Mouse (Mus musculus): Measurements from ENCODE around the gene Rnh1.

Rnh1 gene

DNA sequence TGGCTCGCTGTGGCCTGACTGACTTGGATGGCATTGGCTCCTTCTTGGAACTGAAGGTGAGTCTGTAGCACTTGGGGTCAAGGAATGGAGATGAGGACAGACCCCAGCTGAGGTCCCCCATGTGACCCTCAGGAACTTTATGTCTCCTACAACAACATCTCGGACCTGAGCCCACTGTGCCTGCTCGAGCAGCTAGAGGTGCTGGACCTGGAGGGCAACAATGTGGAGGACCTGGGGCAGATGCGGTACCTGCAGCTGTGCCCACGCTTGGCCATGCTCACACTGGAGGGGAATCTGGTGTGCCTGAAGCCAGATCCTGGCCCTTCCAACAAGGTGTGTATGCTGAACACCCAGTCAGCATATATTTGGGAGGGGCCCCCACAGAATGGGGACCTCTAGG, 32.8 kb upstream of the Rnh1 start:
- no peak for DNase-seq (ENCODE audit: low spot score in 2 of 2)

DNA sequence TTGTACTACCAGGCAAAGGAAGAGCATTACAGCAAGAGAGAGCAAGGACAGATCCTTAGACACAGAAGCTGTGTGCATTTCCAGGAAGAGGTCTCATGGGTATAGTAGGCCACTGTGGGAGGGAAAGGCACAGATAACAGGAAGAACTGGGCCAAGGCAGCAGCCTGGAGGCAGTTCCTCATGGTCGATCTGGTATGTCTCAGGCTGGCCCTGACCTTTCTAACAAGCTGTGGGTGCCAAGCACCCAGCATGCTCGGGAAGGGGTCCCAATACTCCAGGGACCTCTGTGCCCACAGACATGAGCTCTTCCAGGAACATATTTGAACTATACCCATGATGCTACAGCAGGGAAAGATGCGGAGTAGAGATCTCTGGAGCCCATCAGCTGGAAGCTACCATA, 31.9 kb upstream of the Rnh1 start:
- no peak for DNase-seq (ENCODE audit: low spot score in 2 of 2)

DNA sequence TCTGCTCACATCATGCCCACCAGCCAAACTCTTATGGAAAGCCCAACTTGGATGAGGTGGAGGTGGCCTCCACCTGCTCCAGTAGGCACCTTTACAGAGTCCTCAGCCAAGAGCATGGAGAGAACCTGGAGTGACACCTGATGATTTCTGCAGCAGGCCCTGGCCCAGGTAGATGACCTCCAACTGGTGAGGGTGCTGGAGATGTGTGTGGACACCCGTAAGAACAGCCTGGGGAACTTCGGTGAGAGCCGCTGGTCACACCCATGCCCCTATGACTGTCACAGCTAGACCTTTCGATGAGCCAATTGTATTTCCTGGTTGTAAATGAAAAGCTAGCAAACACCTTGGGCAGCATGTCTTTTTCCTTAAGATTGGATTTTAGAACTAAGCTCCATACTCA, 25.5 kb upstream of the Rnh1 start:
- DNase-seq (ENCODE audit: low spot score in 2 of 2), result no peak

DNA sequence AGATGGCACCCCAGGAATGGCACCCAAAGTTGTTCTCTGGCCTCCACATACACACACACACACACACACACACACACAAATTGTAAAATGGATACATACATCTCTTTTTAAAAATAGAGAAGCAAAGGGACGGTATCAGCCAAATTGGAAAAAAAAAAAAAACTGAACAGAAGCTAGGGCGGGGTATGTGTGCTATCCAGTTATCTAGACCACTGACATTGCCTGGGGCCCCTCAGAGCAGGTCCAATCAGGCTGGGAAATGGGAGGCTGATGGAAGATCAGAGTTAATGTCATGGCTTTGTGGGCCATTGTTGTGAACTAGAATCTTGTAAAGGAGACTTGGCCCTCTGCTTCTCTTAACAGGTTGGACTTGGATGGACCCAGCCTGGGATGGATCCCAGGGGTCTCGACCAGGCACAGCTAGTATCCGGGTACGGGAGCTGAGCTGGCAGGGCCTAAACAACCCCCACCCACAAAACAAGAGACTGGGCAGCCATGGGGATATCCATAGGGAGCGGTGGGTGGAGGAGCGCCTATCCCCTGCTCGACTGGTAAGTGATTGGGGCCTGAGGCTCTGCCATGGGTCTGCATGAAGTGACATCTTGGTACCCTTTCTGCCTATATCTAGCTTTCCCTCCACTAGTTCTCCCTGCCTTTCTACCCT, 24.1 kb upstream of the Rnh1 start:
- no peak for DNase-seq (ENCODE audit: low spot score in 2 of 2)

DNA sequence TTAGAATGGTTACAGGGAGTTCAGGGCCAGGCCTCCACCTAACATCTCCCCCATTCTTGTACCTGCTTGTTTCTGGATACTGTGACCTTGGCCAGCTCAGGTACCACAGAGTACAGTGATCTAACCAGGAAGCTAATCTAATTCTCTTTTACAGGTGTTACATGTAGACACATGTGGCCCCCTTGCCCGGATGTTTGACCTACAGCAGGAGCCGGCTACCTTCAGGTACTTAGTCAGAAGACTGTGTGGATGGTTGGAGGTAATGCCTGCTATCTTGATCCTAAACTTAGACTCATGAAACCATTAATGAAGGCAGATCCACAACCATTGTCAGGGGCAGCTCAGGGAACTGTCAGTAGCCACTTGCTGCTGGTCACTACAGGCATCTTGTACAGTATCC, 23.1 kb upstream of the Rnh1 start:
- no peak for DNase-seq (ENCODE audit: low spot score in 2 of 2)

DNA sequence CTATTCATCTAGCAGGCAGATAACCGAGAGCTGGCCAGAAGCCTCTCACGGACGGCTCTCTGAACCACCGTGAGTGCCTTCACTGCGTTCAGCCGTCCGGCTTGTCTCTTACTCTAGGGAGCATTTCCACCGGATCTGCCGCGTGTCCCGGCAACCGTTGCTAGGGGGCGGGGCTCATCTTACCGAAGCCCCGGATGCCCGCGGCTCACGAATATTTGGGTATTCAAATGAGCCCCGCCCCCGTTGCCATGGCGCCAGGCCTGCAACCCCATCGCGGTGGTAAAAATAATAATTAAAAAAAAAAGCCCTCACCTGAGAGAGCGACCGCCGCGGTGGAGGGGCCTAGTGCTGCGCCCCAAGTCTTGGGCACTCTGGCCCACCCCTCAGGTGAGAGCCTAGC, 22.2 kb upstream of the Rnh1 start:
- peak; percentile 95 to 99 for DNase-seq (ENCODE audit: low spot score in 2 of 2)

DNA sequence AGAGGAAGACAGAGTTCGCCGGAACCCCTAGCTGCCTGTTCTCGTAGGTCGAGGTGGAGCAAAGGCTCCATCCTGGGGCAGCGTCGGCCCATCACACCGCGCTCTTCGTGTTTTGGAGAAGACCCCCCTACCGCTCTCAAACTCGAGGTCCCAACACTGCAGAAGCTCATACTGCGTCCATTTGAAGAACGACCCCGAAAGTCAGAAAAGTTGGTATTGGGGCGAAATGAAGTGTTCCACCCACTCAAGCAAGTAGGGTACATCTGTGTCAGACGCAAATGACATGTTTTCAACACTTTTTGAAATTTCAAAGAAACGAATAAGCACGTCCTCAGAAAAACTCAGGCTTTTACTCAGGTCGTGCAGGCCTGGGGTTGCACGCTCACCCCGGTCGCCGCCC, 21.8 kb upstream of the Rnh1 start:
- DNase-seq (ENCODE audit: low spot score in 2 of 2), result no peak

DNA sequence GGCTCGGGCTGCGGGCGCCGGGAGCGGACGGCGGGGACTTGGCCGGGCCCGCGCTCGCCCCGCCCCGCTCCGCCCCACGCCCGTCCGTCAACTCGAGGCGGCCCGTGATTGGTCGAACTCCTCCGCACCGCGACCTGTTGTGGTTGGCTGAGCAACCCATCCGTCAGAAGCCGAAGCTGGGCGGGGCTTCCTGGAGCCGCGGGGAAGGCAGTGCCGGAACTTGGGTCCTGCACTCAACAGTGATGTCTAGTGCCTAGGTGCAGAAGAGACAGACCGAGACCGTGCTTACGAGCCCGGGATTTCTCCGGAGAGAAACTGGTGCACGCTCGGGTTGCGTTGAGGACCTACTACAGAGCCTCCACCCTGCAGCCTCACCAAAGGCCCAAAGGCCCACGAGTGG, 21.3 kb upstream of the Rnh1 start, which contains the start of the genes Hras and Lrrc56:
Hras (minus strand) TSS at position 58 of the 400 bp plus-strand sequence.
Lrrc56 (plus strand) TSS at position 210 of the 400 bp plus-strand sequence.
- peak; percentile 98 to 99 for DNase-seq (ENCODE audit: low spot score in 2 of 2)

DNA sequence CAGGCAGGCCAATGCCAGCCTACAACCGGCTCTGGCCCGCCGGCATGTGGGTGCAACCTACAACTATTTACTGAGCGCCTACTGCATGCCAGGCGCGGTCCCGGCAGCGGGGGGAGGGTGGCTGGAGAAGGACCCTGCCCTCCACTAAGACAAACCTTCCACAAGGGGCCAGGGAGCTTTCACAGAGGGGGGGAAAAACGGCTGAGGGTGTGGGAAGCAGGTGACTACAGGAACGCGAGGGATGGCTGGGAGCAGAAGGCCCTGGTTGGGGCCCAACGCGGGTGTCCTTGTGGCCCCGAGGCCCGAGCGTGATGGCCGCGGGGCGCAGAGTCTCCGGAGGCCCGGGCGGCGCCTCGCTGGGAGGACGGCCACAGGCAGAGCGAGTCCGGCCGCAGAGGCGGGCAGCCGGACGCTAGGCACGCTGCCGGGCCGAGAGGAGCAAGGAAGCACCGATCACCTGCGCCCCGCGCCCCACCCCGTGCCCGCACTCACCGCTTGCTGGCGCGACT, 20.7 kb upstream of the Rnh1 start:
- peak in 1 of 2 experiments; percentile 62 for DNase-seq (ENCODE audit: low spot score in 2 of 2)

DNA sequence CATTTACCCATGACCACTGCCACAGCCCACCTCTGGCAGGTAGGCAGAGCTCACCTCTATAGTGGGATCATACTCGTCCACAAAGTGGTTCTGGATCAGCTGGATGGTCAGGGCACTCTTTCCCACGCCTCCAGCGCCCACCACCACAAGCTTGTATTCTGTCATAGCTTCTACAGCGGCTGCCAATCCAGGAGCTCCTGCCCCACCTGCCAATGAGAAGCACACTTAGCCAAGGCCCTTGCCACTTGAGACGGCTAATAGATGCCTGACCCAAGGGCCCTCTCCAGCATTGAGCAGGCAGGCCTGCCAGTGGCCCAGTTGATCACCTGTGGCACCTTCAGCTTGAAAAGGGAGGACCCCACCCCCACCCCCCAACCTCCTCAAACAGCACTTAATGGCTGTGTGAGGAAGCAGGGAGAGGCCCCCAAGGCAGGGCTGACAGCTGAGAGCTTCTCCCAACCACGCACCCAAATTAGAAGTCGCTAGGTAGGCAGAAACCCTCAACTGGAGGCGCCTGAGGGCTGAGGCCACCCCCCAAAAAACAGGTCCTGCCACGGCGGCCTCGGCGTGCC, 20.2 kb upstream of the Rnh1 start:
- peak in 1 of 2 experiments; percentile 36 for DNase-seq (ENCODE audit: low spot score in 2 of 2)

DNA sequence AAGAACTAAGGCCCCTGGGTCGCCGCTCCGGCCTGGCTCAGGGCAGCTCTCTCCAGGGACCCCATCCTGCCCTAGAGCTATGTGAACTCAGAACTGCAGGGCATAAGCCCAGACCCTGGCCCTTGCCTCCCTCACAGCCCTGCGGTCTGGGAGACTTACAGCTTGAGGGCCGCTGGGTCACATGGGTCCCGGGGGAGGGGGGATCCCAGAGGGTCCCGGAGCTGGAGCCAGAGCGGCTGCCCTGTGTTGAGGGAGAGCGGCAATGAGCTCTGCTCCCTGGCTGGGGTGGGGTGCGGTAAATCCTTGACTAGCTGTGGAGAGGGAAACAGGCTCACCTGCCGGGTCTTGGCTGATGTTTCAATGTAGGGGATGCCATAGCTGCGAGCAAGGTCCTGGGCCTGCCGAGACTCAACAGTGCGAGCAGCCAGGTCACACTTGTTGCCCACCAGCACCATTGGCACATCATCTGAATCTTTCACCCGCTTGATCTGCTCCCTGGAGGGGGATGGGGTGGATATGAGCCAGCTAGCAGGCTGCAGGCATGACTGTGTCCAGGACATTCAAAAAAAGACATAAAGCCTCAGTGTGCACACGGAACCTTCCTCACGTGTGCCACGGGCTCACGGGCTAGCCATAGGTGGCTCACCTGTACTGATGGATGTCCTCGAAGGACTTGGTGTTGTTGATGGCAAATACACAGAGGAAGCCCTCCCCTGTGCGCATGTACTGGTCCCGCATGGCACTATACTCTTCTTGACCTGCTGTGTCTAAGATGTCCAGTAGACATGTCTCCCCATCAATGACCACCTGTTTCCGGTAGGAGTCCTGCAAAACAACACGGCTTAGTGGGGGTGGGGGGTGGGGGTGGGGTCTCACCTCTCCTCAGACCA, 19.4 kb upstream of the Rnh1 start:
- peak in 1 of 2 experiments; percentile 32 for DNase-seq (ENCODE audit: low spot score in 2 of 2)

DNA sequence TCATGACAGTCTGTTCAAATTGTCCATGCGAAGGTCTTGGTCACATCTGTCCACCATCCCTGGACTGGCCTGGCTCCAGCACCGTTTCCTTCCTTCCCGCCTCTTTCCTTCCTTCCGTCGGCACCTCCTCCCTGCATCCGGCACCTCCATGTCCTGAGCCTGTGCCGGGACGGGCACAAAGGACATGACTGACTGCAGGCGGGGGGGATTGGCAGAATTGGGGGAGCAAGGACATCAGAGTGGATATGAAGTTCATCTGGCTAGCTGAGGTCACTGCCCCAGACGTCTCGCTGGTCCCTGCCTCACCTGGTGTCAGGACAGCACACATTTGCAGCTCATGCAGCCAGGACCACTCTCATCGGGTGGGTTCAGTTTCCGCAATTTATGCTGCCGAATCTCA, 18.4 kb upstream of the Rnh1 start:
- peak in 1 of 2 experiments; percentile 20 for DNase-seq (ENCODE audit: low spot score in 2 of 2)

DNA sequence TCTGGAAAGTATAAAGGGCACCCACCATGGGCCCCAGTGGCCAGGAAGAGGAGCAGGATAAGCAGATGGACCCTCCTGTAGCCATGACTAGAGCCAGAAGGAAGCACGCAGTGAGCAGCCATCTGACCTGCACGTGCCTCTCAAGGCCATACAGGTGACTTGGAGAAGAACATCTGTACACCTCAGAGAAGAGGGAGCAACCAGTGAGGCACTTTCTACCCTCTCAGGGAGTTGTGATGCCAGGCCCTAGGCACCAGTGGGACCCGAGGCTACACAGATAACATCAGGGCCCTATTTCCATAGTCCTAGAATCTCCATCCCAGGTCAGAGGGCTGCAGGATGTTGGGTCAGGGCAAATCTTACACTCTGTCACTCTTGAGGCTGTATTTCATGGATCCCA, 17.6 kb upstream of the Rnh1 start:
- no peak for DNase-seq (ENCODE audit: low spot score in 2 of 2)

DNA sequence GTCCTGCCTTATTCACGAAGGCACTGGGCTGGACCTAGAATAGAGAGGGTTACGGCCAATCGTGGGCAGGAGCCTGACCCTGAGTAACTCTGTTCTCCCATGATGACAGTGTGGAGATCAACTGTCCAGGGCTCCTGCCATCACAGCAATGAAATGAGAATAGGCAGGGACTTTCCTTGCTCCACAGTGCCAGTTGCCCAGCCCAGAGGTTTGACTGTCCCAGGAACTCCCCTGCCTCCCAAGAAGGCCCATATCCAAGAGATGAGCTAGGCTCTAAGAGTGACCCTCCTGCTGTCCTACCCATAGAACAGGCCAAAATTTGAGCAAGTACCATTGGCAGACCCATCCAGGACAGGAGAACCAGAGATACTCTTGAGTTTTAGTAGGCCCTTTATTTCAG, 16.1 kb upstream of the Rnh1 start:
- DNase-seq (ENCODE audit: low spot score in 2 of 2), result no peak

DNA sequence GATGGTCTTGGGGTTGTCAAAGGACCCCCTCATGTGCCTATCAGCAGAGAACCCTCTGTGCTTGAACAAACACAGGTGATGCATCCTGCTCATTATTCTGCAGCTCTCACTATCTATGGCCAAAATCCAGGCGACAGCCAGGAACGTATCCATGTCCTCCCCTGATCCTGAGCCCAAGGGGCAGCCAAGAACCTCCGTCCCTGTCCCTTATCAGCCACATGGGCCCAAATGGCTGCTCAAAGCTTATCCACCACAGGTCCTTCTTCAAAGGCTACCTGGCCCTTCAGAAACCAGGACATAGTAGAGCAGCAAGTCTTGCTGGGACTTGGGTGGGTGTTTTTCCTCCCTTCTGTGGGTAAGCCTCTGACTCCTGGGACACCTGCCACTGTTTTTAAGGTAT, 15.5 kb upstream of the Rnh1 start:
- DNase-seq (ENCODE audit: low spot score in 2 of 2), result no peak

DNA sequence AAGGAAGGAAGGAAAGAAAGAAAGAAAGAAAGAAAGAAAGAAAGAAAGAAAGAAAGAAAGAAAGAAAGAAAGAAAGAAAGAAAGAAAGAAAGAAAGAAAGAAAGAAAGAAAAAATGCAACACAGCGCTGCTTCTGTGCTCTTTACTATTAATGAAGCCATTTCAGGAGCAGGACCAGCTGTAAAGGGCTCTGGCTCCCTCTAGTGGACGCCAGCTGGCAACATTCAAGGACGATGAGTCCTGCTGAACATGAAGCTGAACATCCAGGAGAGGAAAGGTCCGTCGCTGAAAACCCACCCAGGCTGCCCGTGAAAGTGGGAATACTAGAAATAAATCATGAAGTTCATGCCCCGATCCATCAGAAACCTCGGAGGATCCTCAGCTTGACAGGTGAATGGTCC, 3.5 kb upstream of the Rnh1 start:
- DNase-seq (ENCODE audit: low spot score in 2 of 2), result peak; percentile 79 to 92

DNA sequence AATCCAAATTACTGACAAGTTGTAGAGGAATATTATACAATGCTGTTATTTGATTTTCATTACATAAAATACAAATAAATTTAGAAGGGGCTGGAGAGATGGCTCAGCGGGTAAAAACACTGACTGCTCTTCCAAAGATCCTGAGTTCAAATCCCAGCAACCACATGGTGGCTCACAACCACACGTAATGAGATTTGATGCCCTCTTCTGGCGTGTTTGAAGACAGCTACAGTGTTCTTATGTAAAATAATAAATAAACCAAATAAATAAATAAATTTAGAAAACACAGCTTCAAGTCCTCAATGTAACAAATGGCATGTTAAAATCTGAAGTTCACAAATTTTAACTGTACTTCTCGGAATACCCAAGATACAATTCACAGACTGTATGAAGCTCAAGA, 2.4 kb upstream of the Rnh1 start:
- DNase-seq (ENCODE audit: low spot score in 2 of 2), result no peak

DNA sequence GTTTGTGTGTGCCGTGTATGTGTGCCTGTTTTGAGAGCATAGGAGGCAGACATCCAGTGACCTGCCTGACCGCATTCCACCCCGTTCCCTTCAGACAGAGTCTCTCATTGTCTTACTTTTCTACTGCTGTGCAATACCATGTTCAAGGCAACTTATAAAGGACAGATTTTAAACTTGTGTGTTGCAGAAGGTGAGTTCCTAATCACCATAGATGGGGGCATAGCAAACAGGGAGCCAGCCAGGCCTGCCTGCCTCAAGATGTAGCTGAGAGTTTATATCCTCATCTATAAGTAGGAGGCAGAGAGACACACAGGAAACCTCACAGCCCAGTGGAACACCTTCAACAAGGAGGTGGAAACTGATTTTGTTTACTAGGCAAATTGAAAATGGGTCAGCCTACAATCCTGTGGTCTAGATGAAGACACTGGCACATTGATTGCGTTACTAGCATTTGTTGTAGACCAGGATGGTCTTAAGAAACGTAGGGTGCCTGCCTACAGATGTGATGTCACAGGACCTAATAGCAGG, 730 bp upstream of the Rnh1 start:
- DNase-seq (ENCODE audit: low spot score in 2 of 2), result no peak

DNA sequence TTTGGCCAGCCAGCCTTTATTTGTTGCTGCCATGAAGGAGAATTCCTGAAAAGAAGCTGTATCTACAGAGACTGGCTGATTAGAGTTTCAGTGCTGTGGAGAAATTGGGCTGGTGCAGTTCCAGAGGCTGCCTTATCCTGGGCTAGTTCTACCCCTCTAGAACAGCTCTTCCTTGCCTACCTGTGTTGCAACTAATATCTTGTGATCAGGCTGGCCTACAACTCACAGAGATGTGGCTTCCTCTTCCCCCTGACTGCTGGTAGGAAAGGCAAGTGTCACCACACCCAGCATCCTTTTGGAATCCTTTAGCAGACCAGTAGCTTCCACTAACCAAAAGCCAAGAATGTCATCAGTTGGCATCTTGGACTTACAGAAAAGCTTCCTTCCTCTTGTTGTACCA, 2.8 kb downstream of the Rnh1 start:
- DNase-seq (ENCODE audit: low spot score in 2 of 2), result no peak

DNA sequence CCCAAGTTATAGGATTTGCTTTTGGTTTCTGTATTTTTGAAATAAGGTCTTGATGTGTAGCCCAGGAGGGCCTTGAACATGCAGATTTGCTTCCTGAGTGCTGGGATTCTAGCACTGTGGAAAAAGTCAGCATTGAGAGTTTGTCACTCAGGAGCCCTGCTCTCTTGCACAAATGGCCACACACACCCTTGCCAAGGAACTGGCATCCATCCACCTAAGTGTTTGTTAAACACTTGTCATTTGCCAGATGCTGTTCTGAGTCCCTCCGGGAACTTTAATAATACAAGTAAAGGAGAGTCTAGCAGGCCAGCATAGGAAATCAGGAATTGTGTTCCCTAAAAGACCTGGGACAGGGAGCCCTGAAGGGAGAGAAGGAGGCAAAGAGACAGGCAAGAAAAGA, 3.4 kb downstream of the Rnh1 start:
- no peak for DNase-seq (ENCODE audit: low spot score in 2 of 2)

DNA sequence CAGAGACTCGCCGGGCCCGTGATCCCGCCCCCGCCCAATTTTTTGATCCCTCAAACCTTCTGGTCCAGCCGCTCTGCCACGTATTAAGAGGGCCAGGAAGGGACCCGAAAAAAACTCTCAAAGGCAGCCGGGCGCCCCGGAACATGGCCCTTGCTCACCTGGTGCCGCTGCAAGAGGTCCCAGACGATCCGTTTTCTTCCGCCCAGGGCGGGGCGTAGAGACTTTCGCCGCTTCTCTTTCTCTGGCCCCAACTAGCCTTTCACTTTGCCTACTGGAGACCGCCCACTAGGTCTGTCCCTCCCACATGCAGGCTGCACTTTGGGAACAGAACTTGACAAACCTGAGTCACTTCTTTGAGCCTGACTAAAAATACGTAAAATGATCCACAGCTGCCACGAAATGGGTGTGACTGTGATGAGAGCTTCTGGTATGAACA, 4.1 kb downstream of the Rnh1 start:
- DNase-seq (ENCODE audit: low spot score in 2 of 2), result peak; percentile 67 to 80

DNA sequence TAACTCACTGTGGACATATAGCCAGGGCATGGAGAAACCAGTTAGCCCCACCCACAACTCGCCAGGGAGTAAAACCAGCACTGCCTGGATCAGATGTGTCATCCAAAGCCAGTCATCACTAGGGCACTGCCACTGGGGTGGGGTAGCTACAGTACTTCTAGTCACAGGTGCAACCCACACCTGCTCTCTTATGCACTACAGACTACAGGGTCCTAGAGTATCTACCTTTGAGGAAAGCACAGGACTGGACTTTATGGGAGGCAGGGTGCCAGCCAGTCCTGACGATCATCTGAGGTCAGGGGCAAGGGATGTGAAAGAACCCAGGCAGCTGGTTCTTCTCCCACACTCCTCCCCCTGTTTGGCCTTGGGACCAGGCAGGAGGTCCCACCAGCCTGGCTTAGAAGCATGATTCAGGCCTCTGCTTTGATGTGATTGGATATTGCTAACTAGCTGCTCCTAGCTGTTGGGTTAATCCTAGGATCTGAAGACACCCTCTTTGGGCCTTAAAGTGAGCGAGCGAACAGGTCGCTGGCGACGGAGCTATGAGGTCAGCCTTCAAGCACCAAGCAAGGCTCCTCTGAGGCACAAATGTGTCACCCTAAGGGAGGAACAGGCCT, 4.6 kb downstream of the Rnh1 start:
- peak in 1 of 2 experiments; percentile 62 for DNase-seq (ENCODE audit: low spot score in 2 of 2)
